Mouse (Mus musculus): Measurements from ENCODE around the gene Pou2af1. TPM values are rescaled to one million over a fixed set of nuclear protein-coding genes. Genes with fewer than 3 reads are reported as not detected.

Gene Pou2af1
- total RNA-seq, 1 experiment from 2014 or later = 0.18 TPM

DNA sequence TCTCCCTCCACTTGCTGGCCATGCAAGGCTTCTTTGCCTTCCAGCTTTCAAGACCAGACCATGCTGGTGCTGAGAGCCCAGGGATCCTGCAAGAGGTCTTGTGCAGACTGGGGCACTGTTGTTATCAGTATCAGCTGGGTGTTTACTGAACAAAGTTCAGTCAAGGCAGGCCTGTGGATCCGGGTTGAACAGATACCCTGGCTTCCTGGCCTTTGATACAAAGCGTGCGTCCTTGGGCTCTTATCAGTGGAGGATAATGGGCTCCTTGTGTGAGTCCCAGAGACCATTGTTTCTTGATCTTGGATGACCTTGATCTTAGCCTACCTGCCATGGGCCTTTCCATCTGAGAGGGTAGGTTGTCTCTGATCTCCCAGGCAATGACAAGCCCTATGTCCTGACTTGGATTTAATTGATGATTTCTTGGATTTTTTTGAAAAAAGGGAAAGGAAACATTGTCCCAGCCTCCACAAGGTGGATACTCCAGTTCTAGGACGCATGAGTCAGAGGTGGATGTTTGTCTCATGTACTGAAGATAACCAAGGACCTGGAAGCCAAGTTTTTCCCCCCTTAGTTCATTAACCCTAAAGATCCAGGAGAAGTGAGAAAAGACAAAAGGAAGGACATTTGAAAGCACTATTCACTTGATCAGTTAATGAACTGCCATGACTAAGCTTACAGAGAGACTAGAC, 17.3 kb downstream of the Pou2af1 start:
- no peak for DNase-seq

GRCm38 (mm10) chr9:51232163-51232562, 18.7 kb downstream of the Pou2af1 start:
- no peak for DNase-seq

DNA sequence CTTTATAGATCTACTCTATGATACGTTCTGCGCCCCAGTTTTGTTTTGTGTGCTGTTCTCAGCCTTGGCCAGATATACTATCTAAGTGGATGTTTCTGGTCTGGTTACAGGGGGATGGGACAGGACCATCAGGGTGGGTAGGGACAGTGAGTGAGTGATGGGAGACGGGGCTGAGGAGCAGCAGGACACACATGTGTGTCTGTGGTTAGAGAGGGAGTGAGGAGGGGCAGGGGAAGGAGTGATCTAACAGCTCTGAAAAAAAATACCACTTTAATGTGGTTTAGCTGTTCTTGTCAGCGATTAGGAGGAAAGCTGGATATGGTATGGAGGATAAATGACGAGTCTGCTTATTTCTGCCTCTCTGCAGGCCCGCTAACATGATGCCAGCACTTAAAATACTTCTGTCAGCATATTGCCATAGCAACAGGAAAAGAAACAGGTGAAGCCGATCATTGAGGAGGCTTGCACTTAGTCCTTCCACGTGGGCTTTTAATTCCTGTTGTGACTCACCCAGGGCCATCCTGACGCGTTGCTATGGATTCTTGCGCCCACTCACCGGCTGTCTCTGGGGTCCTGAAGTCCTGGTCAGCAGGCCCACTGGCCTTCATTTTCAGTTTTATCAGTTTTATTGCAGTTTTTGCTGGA, 25.4 kb downstream of the Pou2af1 start:
- DNase-seq = no peak

DNA sequence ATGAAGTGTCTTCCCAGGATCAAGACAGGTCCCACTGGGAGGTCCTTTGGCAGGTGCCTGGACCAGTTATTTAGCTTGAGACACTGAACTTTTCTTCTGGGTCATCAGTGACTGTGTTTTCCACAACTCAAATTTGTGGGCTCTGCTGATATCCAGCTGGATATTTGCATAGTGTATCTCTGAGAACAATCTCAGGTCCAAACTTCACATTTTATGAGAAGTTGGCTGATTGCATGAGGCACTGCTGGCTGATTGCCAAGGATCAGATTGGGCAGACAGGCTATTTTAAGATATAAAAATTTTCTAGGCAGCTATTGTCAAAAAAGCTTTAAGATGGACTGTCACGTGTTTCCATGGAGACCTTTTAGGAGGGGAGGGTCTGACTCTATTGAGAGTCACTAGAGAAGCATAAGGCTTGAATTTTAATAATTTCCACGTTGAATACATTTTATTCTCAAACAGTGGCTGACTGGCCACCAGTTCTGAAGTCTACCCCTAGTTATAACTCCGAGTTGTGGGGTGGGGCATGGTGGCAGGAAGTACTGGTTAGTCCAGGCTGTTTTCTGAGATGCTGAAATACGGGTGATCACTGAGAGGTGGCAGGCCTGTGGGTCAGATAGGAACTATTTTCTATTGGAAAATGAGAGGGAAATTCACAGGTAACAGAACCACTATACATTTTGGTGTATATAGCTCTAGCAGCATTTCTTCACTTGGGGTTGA, 43.4 kb downstream of the Pou2af1 start:
- DNase-seq = no peak

GRCm38 (mm10) chr9:51258426-51258825, 44.9 kb downstream of the Pou2af1 start:
- no peak for DNase-seq

GRCm38 (mm10) chr9:51268852-51269251, 55.3 kb downstream of the Pou2af1 start:
- DNase-seq = no peak

GRCm38 (mm10) chr9:51271073-51271472, 57.6 kb downstream of the Pou2af1 start:
- no peak for DNase-seq

DNA sequence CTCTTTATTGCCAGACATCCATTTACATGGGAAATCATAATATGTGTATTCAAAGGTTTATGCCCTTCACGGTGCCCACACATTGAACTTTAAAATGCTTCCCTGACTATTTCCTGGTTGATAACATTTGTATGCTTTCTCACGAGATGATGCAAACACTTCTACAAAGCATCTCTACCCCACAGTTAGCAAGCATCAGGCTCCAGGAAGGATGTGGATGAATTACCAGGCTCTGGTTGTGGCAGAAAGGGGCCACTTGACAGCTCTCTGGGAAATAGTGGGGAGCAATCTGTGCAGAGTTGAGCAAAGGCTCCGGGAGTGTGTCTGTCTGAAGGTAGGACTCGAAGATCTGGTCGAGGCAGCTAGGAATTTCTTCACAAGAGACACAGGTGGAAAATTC, 58.6 kb downstream of the Pou2af1 start:
- no peak for DNase-seq

DNA sequence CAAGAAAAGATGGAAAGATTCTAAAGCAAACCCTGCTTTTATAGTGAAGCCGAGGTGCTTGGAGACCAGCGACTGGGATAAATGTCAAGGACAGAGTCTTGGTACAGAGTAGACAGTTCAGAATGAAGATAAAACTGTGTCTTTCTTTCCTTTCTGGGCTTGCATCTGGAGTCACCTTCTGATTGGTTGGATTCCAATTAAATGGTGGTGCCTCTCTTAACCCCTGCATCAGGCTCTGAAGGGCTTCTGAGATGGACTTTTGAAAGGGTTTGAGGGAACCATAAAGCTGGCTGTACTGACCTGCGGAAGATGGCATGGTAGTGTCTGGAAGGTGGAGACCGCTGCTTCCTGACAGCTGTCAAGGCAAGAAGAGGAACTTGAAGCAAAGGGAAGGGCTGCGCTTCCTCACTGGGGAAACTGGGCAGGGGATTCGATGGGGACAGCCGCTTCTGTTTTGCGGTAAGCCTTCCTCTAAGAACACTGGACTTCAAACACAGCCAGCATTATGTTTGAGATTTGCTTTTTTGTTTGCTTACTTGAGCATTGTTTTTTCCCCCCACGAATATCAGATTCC, 60.2 kb downstream of the Pou2af1 start:
- no peak for DNase-seq

DNA sequence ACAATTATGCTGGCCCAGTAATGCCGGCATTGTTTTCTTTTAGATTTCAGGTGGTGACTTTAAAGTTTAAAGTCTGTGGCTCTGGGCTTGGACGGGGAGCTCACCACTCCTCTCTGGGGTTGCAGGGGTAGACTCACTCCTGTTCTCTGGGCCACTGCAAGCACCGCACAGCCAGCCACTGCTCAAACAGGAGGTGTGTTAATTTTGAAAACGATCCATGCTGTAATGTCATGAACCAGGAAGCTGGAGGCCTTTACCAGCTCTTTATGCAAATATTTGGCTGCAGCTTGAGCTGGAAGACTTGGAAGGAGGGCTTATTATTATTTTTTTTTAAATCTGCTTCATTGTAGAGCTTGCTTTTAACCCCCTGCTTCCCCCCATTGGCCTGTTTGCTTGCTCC, 61.2 kb downstream of the Pou2af1 start:
- peak; percentile 37 for DNase-seq

DNA sequence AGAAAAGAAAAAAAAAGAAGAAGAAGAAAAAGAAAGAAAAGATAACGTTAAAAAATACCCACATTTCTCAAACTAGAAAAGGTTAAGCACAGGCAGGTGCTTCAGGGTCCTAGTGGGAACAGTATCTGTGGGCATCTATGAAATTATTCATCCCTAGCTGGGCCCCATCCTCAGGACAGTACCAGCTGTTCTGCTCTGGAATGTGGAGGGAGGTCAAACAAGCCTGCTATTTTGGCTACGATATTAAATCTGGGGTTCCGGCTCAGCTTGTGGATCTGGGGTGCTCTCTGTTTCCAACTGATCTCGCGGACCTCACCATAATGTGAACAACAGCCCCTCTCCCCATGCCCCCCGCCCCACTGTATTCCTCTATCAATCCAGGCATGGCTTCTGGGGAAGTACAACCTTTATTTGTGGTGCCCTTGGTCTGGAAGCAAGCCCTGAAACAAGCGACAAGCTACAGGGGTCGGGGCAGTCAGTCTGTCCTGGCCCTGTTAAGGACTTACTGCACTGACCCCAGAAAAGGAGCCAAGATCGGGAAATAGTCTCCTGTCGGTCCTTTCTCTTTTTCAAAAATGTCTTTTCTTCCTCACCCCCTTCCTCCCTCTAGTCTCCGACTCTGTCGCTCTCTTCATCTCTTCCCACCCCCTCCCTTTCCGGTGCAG, 64.5 kb downstream of the Pou2af1 start:
- no peak for DNase-seq

- DNase-seq = peak; percentile 82
These were observed 65.2 kb downstream of the Pou2af1 start, which contains the start of gene Colca2 for GRCm38 (mm10) chr9:51278500-51279381. Gene Colca2, minus strand, starts transcription at chr9:51278569.

GRCm38 (mm10) chr9:51286079-51286478, 72.6 kb downstream of the Pou2af1 start:
- no peak for DNase-seq

Other genes with a start within 250 kb of the Pou2af1 start
- gene Sik2, start 204.6 kb upstream of the Pou2af1 start, total RNA-seq (2021) = 61.0 and 78.5 TPM in 2 replicates
- gene Btg4, start 152.8 kb upstream of the Pou2af1 start, total RNA-seq (2021) = not detected in 2 replicates
- gene Layn, start 136.6 kb upstream of the Pou2af1 start, total RNA-seq (2021) = 6.5 and 6.6 TPM in 2 replicates
- gene 4833427G06Rik, start 111.6 kb upstream of the Pou2af1 start, total RNA-seq (2021) = 0.46 TPM in 1 of 2 replicates, not detected in the other
- gene Gm32742, start 48.2 kb upstream of the Pou2af1 start, total RNA-seq (2021) = not detected in 2 replicates
- gene Colca2, start 64.9 kb downstream of the Pou2af1 start, total RNA-seq (2021) = 2.7 and 3.6 TPM in 2 replicates
- not detected in 2 replicates for gene 1810046K07Rik, start 115.2 kb downstream of the Pou2af1 start, total RNA-seq (2021)

Data from adrenal gland, postnatal 25 days (tissue).